Mouse (Mus musculus) CH12.LX (cell line): ENCODE measurements around the gene Trex1.

Source experiments
- BHLHE40 ChIP-seq: IDR thresholded peaks from 2 replicates; pipeline ENCODE4 v1.6.1; 2011; ENCODE audit warnings: mild to moderate bottlenecking, low read depth, low read length, improper control_type of control experiment
- CTCF ChIP-seq, 2 experiments: IDR thresholded peaks in 1 of 2; conservative IDR thresholded peaks in 1 of 2; 2 replicates each; pipeline ENCODE4 v1.5.1; 2011 to 2012; ENCODE audit warnings: low read depth in 2 of 2, low read length in 2 of 2, improper control_type of control experiment in 1 of 2, inconsistent platforms in 1 of 2, mild to moderate bottlenecking in 1 of 2, moderate library complexity in 1 of 2
- GABPA ChIP-seq: IDR thresholded peaks from 2 replicates; pipeline ENCODE4 v1.6.1; 2012; ENCODE audit warnings: low read depth, low read length, improper control_type of control experiment, inconsistent platforms; ENCODE audit not compliant: insufficient replicate concordance
- MAX ChIP-seq: IDR thresholded peaks from 2 replicates; pipeline ENCODE4 v1.6.1; 2011; ENCODE audit warnings: low read length, improper control_type of control experiment
- MEF2A ChIP-seq: IDR thresholded peaks from 2 replicates; pipeline ENCODE4 v1.6.1; 2014; ENCODE audit warnings: low read depth, mild to moderate bottlenecking, inconsistent platforms, low read length, improper control_type of control experiment, borderline replicate concordance
- POLR2A ChIP-seq: IDR thresholded peaks from 2 replicates; pipeline ENCODE4 v1.6.1; 2011; ENCODE audit warnings: low read depth, mild to moderate bottlenecking, improper control_type of control experiment, low read length
- POLR2AphosphoS2 ChIP-seq: IDR thresholded peaks from 2 replicates; pipeline ENCODE4 v1.6.1; 2011; ENCODE audit warnings: low read depth, low read length, improper control_type of control experiment
- RAD21 ChIP-seq: IDR thresholded peaks from 2 replicates; pipeline ENCODE4 v1.6.1; 2011; ENCODE audit warnings: low read depth, mild to moderate bottlenecking, low read length, improper control_type of control experiment, moderate library complexity
- UBTF ChIP-seq: IDR thresholded peaks from 2 replicates; pipeline ENCODE4 v1.6.1; 2012; ENCODE audit warnings: low read depth, mild to moderate bottlenecking, inconsistent platforms, low read length, improper control_type of control experiment, moderate library complexity
- USF1 ChIP-seq: IDR thresholded peaks from 2 replicates; pipeline ENCODE4 v1.6.1; 2014; ENCODE audit warnings: low read depth, mild to moderate bottlenecking, inconsistent platforms, low read length, improper control_type of control experiment
- ZKSCAN1 ChIP-seq: IDR thresholded peaks from 2 replicates; pipeline ENCODE4 v1.6.1; 2012; ENCODE audit warnings: low read depth, inconsistent platforms, low read length, improper control_type of control experiment, borderline replicate concordance

DNA sequence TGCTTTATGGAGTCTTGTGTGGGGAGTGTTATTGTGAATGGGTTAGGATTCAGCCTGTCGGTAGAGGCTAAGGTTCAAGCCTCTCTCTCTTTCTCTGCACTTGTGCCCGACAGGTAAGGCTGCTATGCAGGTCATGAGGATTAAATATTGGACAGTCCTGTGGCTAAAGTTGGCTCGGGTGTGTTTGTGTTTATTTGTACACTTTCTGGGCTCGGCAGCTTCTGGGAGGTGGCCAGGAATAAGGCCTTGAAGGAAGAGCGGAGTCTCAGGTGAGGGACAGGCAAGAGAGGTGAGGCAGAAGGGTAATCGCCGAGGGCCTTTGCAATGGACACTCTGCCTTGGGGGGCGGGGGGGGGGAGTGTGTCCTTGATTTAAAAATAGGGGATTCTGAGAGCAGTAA, 19.3 kb downstream of the Trex1 start:
- TF ChIP-seq CTCF (conservative IDR thresholded peaks at IDR 0.05 in 1 of 2, IDR thresholded peaks at IDR 0.05 in 1 of 2; ENCODE audit: low read depth in 2 of 2, low read length in 2 of 2) (no peak), POLR2A (no peak), ZKSCAN1 (no peak), GABPA (no peak), POLR2AphosphoS2 (no peak), USF1 (no peak), BHLHE40 (no peak), MEF2A (no peak), MAX (no peak), RAD21 (no peak), UBTF (no peak)
